Mouse (Mus musculus): Measurements from ENCODE around the gene Gm20388.

The Gm20388 gene

DNA sequence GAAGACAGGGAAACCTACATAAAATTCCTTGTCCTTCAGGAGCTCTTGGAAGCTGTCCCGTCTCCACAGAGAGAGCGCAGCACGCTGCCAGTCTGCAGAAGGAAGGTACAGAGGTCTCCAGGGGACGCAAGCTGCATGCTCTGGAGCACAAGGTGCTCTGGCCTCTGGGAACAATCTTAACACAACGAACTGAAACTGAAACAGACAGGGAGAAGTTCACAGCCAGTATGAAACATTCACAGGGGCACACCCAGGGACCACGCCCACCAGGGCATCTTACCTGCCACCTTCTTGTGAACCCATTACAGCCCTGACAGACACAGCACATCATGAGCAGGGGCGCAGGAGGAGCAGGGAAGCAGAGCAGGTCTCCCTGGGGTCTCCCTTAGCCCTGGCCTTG, 3373.3 kb downstream of the Gm20388 start:
- DNase-seq: no peak

DNA sequence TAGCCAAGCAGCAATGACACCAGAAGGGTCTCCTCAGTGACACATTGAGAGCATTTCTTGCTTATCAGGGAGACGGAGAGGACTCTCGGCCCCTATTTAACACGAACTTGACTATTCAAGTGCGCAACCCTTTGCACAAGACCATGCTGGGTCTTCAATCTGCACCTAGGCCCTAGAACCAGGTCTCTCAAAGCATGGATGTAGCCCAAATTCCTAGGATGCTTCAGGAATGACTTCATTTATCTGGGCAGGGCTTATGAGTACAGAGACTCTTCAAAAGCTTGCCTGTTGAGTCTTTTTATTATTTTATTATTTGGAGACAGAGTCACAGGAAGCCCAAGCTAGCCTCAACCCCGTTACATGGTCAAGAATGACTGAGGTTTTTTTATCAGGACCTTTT, 3373.9 kb downstream of the Gm20388 start:
- DNase-seq: no peak

DNA sequence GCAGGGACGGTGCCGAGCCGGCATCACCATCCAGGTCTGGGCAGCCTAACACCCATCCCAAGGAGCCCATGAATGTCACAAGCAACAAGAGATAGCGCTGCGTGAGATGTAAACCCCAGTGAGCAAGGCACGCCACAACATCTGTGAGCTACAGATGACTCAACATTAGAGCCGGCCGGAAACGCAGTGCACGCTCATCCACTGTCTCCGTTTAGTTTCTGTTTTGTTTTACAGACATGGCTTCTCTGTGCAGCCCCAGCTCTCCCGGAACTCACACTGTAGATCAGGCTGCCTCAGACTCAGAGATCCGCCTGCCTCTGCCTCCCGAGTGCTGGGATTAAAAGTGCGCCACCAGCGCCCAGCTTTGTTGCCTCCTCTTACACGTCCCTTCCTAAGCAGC, 3376.7 kb downstream of the Gm20388 start:
- no peak for DNase-seq

DNA sequence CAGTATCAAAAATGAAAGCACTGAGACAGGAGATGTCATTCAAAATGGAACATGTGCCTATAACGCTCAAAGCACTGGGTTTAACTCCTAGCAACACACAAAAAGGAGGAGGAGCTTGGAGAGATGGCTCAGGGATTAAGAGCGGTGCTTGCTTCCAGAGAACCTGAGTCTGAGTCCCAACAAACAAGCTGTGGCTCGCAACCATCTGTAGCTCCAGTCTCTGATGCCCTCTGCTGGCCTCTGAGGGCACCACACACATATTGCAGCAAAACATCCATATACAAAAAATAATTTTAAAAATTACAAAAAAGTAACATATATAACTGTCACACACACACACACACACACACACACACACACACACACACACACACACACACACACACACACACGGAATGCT, 3379.5 kb downstream of the Gm20388 start:
- no peak for DNase-seq

DNA sequence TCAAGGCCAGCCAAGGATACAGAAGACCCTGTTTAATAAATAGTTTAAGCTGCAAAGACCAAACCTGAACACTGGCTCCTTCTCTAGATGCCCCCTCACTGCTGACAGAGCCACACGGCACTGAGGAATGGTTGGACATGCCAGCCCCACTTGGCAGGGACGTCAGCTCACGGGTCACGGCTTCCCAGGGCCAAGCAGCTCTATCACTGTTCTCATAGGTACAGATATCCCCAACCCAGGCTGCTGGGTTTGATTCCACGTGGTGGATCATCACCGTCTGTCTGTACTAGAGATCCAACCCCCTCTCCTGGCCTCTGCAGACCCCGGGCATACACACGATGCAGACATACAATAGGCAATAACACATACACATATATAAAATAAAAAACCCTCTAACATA, 3380.0 kb downstream of the Gm20388 start:
- no peak for DNase-seq

DNA sequence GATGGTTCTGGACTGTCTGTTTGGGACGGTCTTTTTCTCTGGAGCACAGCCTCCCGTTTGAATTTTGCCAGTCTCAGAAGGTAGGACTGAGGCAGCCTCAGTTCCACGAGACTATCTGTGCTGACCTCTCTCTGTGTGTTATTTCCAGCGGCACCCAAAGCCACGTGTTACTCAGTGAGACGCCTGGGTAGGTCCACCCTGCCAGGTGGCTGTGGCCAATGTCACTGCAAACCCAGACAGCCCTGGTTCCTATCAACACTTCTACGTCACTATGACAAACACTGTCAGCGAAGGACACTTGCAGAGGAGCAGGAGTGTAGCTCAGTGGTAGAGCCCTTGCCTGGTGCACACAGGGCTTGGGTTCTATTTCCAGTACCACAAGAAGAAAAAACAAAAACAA, 3381.1 kb downstream of the Gm20388 start:
- no peak for DNase-seq

DNA sequence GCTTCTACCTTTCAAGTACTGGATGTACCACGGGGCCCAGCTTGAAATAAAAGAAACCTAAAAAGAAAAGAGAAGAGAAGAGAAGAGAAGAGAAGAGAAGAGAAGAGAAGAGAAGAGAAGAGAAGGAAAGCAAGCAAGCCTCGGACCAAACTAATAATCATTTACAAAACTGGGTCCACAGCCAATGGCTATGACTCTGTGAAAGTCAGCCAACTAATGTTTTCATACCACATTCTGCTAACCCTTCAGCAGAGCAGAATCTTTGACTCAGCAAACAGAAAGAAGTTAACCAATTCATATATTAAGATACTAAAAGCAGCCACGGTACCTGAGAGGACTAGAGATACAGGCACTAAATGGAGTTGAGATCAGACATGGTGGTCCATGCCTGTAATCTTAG, 3381.6 kb downstream of the Gm20388 start:
- DNase-seq: no peak

DNA sequence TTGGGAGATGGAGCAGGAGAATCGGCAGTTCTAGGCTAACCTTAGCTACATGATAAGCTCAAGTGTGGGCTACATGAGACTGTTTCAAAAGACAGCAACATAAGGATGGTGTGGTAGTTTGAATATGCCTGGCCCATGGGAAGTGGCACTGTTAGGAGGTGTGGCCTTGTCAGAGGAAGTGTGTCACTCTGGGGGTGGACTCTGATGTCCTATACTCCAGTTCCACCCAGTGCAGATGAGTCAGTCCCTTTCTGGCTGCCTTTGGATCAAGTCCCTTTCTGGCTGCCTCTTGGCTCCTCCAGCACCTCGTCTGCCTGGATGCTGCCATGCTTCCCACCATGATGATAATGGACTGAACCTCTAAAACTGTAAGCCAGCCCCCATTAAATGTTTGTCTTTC, 3382.1 kb downstream of the Gm20388 start:
- DNase-seq: no peak

DNA sequence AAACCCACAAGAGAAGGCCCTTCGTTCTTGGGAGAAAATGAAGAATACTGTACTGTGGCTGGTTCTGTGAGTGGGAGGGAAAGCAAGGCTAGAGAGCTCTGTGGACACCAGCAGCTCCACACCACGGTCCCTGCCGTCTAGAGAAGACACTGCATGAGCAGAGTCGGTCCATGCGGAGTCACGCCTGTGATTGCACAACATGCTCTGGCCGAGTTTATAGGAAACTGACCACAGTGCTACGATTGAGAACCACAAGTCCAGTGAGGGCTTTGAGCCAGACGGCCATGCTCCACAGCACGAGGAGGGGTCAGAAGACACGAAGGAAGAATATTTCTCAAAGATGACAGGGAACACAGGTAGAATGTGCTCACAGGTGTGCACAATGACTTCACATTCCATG, 3387.7 kb downstream of the Gm20388 start:
- no peak for DNase-seq

DNA sequence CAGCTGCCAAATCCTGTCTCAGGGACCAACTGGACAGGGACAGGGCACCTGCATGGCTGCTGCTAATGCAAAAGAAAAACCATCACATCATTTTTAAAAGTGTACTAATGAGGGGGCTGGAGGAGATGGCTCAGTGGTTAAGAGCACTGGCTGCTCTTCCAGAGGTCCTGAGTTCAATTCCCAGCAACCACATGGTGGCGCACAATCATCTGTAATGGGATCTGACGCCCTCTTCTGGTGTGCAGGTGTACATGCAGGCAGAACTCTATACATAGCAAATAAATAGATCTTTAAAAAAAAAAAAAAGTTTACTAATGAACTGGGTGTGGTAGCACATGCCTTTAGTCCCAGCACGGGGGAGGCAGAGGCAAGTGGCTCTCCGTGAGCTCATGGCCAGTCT, 3398.1 kb downstream of the Gm20388 start:
- no peak for DNase-seq

DNA sequence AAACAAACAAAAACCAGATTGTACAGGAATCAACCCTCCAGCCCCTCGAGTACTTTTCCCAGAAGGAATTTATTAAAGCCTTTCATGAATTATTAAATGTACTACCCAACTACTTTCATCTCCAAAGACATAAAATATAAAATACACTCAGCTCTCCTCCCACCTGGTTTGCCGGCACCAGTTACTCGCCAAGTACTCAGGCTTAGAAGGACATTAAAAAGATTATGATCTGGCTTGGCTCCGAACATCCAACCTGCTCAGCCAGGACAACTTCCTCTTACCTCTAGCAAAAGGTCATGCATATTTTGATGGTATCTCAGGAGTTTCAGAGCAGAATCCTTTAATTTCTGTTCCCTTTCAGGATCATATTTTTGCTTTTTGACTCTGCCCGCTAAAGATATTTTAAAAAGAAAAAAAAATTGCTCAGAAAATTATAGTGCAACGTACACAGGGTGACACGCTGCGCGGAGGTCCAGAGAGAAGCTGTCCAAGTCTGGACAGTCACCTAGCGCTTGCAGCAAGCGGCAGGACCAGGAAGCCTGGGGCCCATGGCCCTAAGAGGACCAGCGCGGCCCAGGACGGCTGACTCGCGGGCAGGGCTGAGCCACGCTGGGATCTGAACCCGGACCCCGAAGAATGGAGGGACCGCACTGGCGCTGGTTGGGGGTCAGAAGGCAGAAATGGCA, 3407.3 kb downstream of the Gm20388 start:
- DNase-seq: no peak

DNA sequence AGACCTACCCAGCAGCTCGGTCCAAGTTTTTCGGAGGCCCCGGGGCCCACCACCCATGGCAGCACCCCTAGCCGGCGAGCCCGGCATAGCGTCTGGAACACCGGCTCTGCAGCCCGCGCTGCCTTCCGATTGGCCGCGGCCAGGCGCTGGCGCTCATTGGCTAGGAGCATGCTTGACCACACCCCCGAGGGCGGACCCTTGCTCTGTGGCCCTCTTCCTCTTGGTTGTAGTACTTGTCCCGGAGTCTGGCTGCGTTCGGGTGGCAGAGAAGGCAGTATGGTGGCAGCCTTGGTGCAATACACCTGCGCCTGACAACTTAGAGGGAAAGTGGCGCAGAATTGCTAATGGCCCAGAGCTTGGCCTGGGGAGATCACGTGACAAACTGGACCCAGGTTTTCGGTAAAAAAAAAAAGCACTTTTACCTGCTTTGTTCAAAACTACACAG, 3407.8 kb downstream of the Gm20388 start, which contains the start of gene Fanca:
Gene Fanca, minus strand, starts transcription at position 110 of the 445 bp plus-strand sequence.
- peak; percentile 90 for DNase-seq

DNA sequence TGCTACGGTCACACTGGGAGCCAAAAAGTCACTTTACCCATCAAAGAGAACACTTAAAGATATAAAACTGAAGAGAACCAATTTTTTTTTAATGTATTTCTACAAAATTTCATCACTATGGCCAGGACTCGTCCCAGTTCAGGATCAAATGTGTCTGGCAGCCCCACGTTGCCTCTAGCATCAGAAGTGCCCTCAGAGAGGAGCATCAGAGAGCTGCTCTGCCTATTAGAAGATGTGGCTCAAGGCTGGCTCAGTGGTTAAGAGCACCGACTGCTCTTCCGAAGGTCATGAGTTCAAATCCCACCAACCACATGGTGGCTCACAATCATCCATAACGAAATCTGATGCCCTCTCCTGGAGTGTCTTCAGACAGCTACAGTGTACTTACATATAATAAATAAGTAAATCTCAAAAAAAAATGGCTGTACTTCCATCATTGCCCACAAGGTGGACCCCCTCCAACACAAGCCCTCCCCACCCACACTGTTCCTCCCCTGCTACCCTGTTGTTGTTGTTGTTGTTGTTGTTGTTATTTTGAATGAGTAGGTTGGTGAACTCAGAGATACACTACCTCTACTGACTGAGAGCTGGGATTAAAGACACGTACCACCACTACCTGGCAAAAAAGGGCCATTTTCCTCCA, 3409.0 kb downstream of the Gm20388 start:
- peak; percentile 76 for DNase-seq

DNA sequence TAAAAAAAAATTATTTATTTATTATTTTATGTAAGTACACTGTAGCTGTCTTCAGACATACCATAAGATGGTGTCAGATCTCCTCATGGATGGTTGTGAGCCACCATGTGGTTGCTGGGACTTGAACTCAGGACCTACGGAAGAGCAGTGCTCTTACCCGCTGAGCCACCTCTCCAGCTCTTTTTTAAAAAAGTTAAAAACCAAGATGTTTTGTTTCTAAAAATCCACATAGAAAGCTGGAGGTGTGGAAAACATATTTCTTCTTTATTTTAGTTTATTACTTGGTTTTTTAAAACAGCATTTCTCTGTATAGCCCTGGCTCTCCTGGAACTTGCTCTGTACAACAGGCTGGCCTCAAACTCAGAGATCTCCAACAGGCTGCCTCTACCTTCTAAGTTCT, 3417.9 kb downstream of the Gm20388 start:
- no peak for DNase-seq

DNA sequence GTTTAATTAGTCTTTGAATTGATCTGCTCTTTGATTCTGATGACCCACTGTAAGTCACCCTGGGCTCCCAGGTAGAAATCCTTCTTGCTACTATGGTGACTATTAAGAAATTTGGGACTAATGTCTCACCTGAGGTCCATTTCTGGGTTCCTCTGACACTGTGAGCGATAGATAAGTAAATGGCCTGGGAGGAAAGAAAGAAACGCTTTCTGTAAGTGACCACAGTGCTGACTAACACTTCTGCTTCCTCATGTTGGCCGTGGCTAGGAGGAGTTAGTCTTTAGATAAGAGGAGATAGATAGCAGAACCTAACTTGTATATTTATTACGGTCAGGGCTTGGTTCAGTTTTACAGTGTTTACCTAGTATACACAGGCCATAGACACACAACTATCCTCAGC, 3418.7 kb downstream of the Gm20388 start:
- no peak for DNase-seq

DNA sequence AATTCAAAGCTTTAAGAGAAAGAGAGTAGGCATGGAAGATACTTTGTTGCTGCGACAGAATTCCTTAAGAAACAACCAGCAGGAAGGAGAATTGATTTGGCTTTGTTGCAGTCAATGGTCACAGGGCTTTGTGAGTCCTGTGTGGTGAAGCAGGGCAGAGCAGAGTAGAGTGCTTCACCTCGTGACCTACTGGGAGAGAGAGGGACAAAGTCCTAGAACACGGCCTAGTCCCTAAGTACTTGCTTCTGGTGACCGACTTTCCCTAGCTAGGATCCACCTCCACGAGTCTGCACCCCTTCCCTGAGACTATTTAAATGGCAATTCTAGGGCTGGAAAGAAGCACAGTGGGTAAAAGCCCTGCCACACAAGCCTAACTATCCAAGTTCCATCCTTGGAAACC, 3419.3 kb downstream of the Gm20388 start:
- no peak for DNase-seq

DNA sequence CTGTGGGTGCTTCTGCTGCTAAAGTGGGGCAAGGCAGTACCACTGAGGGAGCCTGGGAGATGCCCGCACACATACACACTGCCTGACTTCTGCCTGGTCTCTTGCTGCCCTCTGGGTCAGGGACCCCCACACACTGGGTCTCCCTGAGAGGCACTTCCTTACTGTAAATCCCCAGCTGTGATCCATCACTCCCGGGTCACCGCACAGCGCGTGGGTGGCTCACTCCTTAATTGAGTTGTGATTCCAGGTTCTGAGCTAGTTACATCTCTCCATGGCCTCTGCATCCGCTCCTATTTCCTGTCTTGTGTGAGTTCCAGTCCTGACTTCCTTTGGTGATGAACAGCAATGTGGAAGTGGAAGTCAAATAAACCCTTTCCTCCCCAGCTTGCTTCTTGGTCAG, 3420.1 kb downstream of the Gm20388 start:
- no peak for DNase-seq

DNA sequence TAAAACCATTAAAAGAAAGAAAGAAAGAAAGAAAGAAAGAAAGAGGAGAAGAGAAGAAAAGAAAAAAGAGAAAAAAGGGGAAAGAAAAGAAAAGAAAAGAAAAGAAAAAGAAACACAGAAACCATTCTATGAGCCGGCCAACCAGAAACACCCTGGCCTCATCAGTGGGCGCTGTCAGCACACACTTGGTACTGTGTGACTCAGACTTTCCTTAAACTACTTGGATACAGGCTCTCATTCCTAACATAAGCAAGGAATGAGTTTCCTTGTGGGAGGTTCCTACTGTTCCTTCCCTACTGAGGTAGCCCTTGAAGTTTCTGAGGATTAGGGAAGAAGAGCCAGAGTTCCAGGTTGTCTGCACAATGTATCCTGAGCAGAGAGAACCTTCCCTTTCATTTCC, 3420.7 kb downstream of the Gm20388 start:
- DNase-seq: no peak

DNA sequence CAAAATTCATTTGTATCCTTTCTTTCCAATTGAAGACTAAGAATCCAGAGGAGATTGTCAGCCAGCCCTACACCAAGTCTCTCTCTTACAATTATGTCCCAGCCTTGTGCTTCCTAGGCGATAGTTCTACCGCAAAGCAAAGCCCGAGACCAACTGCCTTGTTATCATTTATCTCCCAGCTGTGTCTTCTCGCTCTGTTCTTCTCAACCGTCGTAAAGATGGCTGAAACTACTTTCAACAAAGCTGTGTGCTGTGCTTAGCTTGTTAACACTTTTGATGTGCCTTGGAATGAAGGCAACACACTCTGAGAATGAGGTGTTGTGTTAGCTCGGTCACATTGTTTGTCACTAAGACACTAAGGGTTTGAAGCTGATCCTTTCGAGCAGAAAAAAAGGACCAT, 3421.2 kb downstream of the Gm20388 start:
- DNase-seq: no peak

DNA sequence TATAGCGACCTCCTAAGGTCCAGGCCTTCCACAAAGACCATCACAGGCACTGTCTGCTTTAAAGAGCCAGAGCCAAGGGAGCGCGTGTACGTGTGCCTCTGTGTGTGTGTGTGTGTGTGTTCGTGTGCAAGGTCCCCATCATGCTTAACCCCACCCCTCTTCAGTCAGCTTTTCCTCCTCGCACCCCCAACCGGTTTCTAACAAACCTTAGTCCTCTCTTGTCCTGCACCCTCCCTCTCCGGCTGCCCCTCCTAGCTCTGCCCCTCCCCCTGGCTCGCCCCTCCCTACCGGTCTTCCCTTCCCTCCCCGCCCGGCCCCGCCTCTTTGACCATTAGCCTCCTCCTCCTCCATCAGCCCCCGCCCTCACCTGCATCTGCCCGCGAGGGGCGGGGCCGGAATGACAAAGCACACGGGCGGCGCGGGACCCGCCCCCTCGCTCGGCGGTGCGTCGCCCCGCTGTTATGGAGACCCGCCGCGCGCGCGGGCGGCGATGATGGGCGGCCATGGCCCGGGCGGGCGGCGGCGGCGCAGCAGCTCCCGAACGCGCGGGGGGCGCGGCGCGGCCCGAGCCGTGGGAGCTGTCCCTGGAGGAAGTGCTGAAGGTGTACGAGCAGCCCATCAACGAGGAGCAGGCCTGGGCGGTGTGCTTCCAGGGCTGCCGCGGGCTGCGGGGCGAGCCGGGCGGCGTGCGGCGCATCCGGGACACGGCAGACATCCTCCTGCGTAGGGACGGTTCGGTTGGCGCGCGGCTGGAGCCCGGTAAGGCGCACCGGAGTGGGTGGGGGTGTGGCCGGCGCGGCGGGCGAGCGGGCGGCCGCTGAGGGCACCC, 3421.8 kb downstream of the Gm20388 start, which contains the start of gene Spire2:
Gene Spire2, plus strand, starts transcription at position 452 of the 829 bp plus-strand sequence.
- DNase-seq: peak; percentile 81

DNA sequence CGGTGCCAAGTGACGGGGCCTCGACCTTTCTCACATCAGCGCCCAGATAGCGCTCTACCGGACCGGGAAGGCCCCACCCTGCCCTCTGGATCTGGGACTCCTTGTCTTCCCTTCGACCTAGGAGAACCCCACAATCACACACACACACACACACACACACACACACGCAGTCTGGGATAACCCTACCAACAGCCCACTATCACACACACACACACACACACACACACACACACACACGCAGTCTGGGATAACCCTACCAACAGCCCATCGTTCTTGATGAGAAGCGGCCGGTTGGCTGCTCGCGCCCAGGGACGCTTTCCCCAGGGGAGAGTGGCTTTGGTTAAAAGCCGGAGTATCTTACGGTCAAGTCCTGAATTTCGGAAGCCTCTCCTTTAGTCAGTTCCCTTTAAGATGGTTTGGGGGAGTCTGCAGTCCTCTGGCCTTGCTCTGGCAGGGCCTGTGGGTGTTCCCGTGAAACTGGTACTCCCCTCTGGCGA, 3422.5 kb downstream of the Gm20388 start:
- DNase-seq: no peak

DNA sequence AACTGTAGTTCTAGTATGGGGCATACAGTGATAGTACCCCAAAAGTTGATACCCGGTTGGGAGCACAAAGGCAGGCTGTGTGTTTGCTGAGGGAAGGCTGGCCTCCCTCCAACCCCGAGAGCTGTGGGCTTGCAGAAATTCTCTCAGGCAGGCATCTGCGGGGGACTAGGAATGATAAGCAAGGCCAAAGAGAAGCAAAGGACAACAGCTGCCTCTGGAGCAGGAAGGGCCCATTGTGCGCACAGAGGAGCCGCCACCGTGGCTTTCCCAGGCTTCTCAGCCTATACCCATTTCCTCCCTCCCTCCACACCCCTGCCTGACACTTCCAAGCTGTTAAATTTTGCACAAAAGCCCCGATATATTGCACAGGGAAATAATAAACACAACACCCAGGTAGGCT, 3423.2 kb downstream of the Gm20388 start:
- DNase-seq: no peak

DNA sequence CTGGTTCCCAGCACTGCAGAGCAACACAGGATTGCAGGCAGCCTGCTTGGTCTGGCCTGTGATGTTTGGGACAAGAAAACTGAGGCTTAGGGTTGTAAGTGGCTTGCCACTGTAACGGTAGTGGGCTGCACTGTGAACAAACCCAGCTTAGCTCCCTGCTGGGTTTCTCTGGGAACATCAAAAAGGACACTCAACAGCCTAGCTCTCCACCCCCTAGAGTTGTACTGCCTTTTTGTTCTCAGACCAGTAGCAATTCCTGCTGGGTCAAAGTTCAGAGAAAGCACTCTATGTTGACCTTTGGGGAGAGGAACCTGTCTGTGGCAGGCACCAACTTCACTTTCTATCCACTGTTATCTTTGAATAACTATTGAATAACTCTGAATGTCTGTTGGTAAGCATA, 3423.8 kb downstream of the Gm20388 start:
- DNase-seq: no peak

DNA sequence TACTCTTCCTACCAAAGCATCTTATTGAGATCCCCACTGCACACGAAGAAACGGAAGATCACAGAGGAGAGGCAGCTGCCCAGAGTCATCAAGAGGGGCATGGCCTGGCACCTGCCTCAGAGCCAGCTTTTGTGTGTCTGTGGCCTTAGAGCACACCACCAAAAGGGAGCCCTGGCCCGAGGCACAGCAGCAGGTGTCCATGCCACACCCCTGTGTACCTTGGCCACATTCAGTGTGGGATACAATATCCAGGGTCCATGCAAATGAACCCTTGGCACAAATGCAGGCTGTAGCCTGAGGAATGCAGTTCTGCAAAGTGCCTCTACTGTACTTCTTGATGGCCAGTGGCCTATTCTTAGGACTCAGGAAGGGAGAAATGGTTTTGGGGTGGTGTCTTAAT, 3426.8 kb downstream of the Gm20388 start:
- DNase-seq: no peak
